Mouse (Mus musculus) T-cell, adult 66 days (primary cell): Measurements from ENCODE around the gene Tespa1. TPM values are rescaled to one million over a fixed set of nuclear protein-coding genes. Genes with fewer than 3 reads are reported as not detected.

Experiments used
- total RNA-seq, 2 experiments: library from RNA; stranded (reverse); gene quantifications; 3 replicates in 1 of 2; 4 replicates in 1 of 2; pipeline ENCODE4 v1.2.4; 2023

Gene Tespa1
- total RNA-seq = 100 to 1,000 TPM; 144 to 157 TPM

GRCm38 (mm10) chr10:130322637-130323036 is at the start of gene Tespa1:
Gene Tespa1, plus strand, starts transcription at chr10:130322870.

GRCm38 (mm10) chr10:130280066-130280465 is 42.6 kb upstream of the Tespa1 start, which contains the start of gene Neurod4:
Gene Neurod4, minus strand, starts transcription at chr10:130280240.

GRCm38 (mm10) chr10:130394232-130394631 is 71.6 kb downstream of the Tespa1 start, which contains the start of gene Vmn2r84:
Gene Vmn2r84, minus strand, starts transcription at chr10:130394332.

Other genes starting within 250 kb of the Tespa1 start
- gene Olfr823, start 207.5 kb upstream of the Tespa1 start, total RNA-seq = not detected
- not detected for gene Olfr824, start 192.9 kb upstream of the Tespa1 start, total RNA-seq
- not detected for gene Olfr825, start 156.1 kb upstream of the Tespa1 start, total RNA-seq
- not detected for gene Olfr826, start 138.7 kb upstream of the Tespa1 start, total RNA-seq
- gene Olfr827, start 108.5 kb upstream of the Tespa1 start, total RNA-seq = not detected
- gene Neurod4, start 42.6 kb upstream of the Tespa1 start, total RNA-seq = not detected
- not detected for gene Vmn2r84, start 71.5 kb downstream of the Tespa1 start, total RNA-seq
- not detected for gene Vmn2r85, start 106.8 kb downstream of the Tespa1 start, total RNA-seq
- not detected for gene Vmn2r86, start 133.2 kb downstream of the Tespa1 start, total RNA-seq
- gene Vmn2r87, start 174.5 kb downstream of the Tespa1 start, total RNA-seq = not detected